Comparison of ENCODE assay signal across 19 mouse cellular contexts in genomic region chr2:158181932-158182331, GRCm38 (mm10). TPM values are rescaled to one million over a fixed set of nuclear protein-coding genes. Genes with fewer than 3 reads are reported as not detected.
DNase-seq lines count a peak whose midpoint lies in the region; ATAC-seq lines count a peak whose summit lies in the region.
"Had no signal": no experiment of that assay in that cellular context is flagged by ENCODE, and none has a peak within 500 bp of the region (broad histone marks: within the 10 kb centered on the region; RNA-seq: fewer than 3 reads in every experiment).

No protein-coding gene starts in this region.

- no peak for DNase-seq in forebrain, embryonic 10.5 days (ENCODE audit: extremely low spot score, low spot score)
- DNase-seq in brain, adult 2 months (ENCODE audit: low read depth, low spot score): peak; percentile 57
- no peak for DNase-seq in hindbrain, embryonic 14.5 days (ENCODE audit: low spot score)
- DNase-seq in c-Kit-positive CD71-positive TER-119-positive erythroid progenitor cells, embryonic 14.5 days (ENCODE audit: low spot score): no peak
- DNase-seq in ovary, postnatal 10 days (ENCODE audit: low spot score): no peak
- DNase-seq: adrenal gland, adult 8-10 months; cerebellum, adult 8-10 months; kidney, adult 2 months; kidney, postnatal 14 days; right cerebral cortex, adult 18-20 months; thymus, postnatal 14 days had no signal

- H3K9ac ChIP-seq in forebrain, embryonic 13.5 days: no peak overlapping the region
- peak overlapping the region; percentile 25; the same call in 1 of the 2 replicates for H3K9ac ChIP-seq in hindbrain, embryonic 14.5 days
- H3K9ac ChIP-seq in neural tube, embryonic 14.5 days (replicated peaks; ENCODE audit: low read depth, low read length): no peak overlapping the region; the same call in 1 of the 2 replicates
- H3K9ac ChIP-seq: heart, embryonic 15.5 days; limb, embryonic 13.5 days; liver, embryonic 14.5 days had no signal

- peak overlapping the region; percentile 6; the same call in 1 of the 2 replicates for H3K4me2 ChIP-seq in forebrain, embryonic 13.5 days
- no peak overlapping the region for H3K4me2 ChIP-seq in hindbrain, embryonic 14.5 days (replicated peaks)
- H3K4me2 ChIP-seq in neural tube, embryonic 14.5 days (ENCODE audit: low read depth, low read length): no peak overlapping the region
- H3K4me2 ChIP-seq: heart, embryonic 15.5 days; limb, embryonic 13.5 days had no signal

- peak; percentile 34; the same call in 1 of the 2 replicates for ATAC-seq in forebrain, embryonic 13.5 days
- peak; percentile 41; the same call in 1 of the 2 replicates for ATAC-seq in hindbrain, embryonic 14.5 days (ENCODE audit: low FRiP score)
- ATAC-seq in neural tube, embryonic 14.5 days (ENCODE audit: low read depth): no peak; the same call in 1 of the 2 replicates
- ATAC-seq in monocyte, adult 5-6 weeks (replicated peaks; ENCODE audit: insufficient number of reproducible peaks, low FRiP score, low TSS enrichment, poor library complexity, severe bottlenecking): no peak

- no peak overlapping the region for H3K4me3 ChIP-seq in forebrain, embryonic 13.5 days
- H3K4me3 ChIP-seq in forebrain, embryonic 10.5 days: no peak overlapping the region
- no peak overlapping the region for H3K4me3 ChIP-seq in hindbrain, embryonic 14.5 days (replicated peaks; ENCODE audit: low read length)
- no peak overlapping the region for H3K4me3 ChIP-seq in neural tube, embryonic 14.5 days (ENCODE audit: low read depth, low read length)
- H3K4me3 ChIP-seq: gastrocnemius, adult 2 months; heart, embryonic 15.5 days; limb, embryonic 13.5 days had no signal

- H3K4me1 ChIP-seq in forebrain, embryonic 13.5 days: peaks cover 58% of the 10 kb centered on the region
- H3K4me1 ChIP-seq in forebrain, embryonic 10.5 days: peaks cover 35% of the 10 kb centered on the region
- peaks cover 41% of the 10 kb centered on the region for H3K4me1 ChIP-seq in hindbrain, embryonic 14.5 days (replicated peaks; ENCODE audit: control insufficient read depth, insufficient read depth, low read length)
- peaks cover 23% of the 10 kb centered on the region for H3K4me1 ChIP-seq in neural tube, embryonic 14.5 days (ENCODE audit: control insufficient read depth, insufficient read depth, low read length)

- no peaks in the 10 kb centered on the region for H3K36me3 ChIP-seq in forebrain, embryonic 13.5 days (ENCODE audit: poor library complexity, severe bottlenecking)
- no peaks in the 10 kb centered on the region for H3K36me3 ChIP-seq in forebrain, embryonic 10.5 days (replicated peaks)
- H3K36me3 ChIP-seq in hindbrain, embryonic 14.5 days (replicated peaks; ENCODE audit: control insufficient read depth, insufficient read depth): no peaks in the 10 kb centered on the region
- H3K36me3 ChIP-seq in neural tube, embryonic 14.5 days (ENCODE audit: control insufficient read depth, insufficient read depth, low read length): no peaks in the 10 kb centered on the region
- H3K36me3 ChIP-seq: heart, embryonic 15.5 days; limb, embryonic 13.5 days had no signal

- H3K9me3 ChIP-seq in forebrain, embryonic 13.5 days (replicated peaks): no peaks in the 10 kb centered on the region
- no peaks in the 10 kb centered on the region for H3K9me3 ChIP-seq in forebrain, embryonic 10.5 days
- H3K9me3 ChIP-seq in hindbrain, embryonic 14.5 days (ENCODE audit: control insufficient read depth, low read length): no peaks in the 10 kb centered on the region
- no peaks in the 10 kb centered on the region for H3K9me3 ChIP-seq in neural tube, embryonic 14.5 days (ENCODE audit: control insufficient read depth, low read length)
- H3K9me3 ChIP-seq: heart, embryonic 15.5 days; limb, embryonic 13.5 days had no signal

- H3K27me3 ChIP-seq in forebrain, embryonic 13.5 days: no peaks in the 10 kb centered on the region
- H3K27me3 ChIP-seq in forebrain, embryonic 10.5 days (ENCODE audit: poor library complexity, severe bottlenecking): peaks cover 20% of the 10 kb centered on the region
- H3K27me3 ChIP-seq in hindbrain, embryonic 14.5 days (ENCODE audit: control insufficient read depth, insufficient read depth, low read length): no peaks in the 10 kb centered on the region
- no peaks in the 10 kb centered on the region for H3K27me3 ChIP-seq in neural tube, embryonic 14.5 days (ENCODE audit: control insufficient read depth, insufficient read depth, low read length)
- H3K27me3 ChIP-seq: heart, embryonic 15.5 days; limb, embryonic 13.5 days had no signal

- WGBS in forebrain, embryonic 13.5 days: 44% methylated on average over 6 of the region's 6 CpGs
- 73% methylated on average over 6 of the region's 6 CpGs for WGBS in forebrain, embryonic 10.5 days
- 22% methylated on average over 6 of the region's 6 CpGs for WGBS in hindbrain, embryonic 14.5 days
- 22% methylated on average over 6 of the region's 6 CpGs for WGBS in neural tube, embryonic 14.5 days

- H3K27ac ChIP-seq in forebrain, embryonic 13.5 days: peak overlapping the region; percentile 74
- H3K27ac ChIP-seq in forebrain, embryonic 10.5 days: no peak overlapping the region
- peak overlapping the region; percentile 91 for H3K27ac ChIP-seq in hindbrain, embryonic 14.5 days
- H3K27ac ChIP-seq in neural tube, embryonic 14.5 days (ENCODE audit: low read depth, low read length): peak overlapping the region; percentile 71; the same call in 1 of the 2 replicates
- H3K27ac ChIP-seq: gastrocnemius, adult 2 months; heart, embryonic 15.5 days; limb, embryonic 13.5 days; liver, embryonic 14.5 days had no signal

RNA-seq across cellular contexts. Expression of gene Tgm2, which starts 35.7 kb away (rescaled TPM):
- polyA plus RNA-seq in forebrain, embryonic 13.5 days (2015; fragmentation: Nextera tagmentation; extraction: Ambion mirVana): 3.9 and 4.7 TPM in 2 replicates
- polyA plus RNA-seq in forebrain, embryonic 10.5 days (2016; fragmentation: Nextera tagmentation; extraction: Ambion mirVana): 6.3 and 7.2 TPM in 2 replicates
- polyA plus RNA-seq in hindbrain, embryonic 14.5 days (2014; fragmentation: Nextera tagmentation; extraction: Ambion mirVana): 5.5 and 6.1 TPM in 2 replicates
- 1.7 and 7.0 TPM in 2 replicates for polyA plus RNA-seq in neural tube, embryonic 14.5 days (2014; fragmentation: Nextera tagmentation; extraction: Ambion mirVana)
- 131 to 275 TPM (median 210 TPM) in 3 replicates for total RNA-seq in monocyte, adult 5-6 weeks (2017)

RNA-seq across cellular contexts. Expression of gene D630003M21Rik, which starts 47.1 kb away (rescaled TPM):
- polyA plus RNA-seq in forebrain, embryonic 13.5 days (2015; fragmentation: Nextera tagmentation; extraction: Ambion mirVana): 2.3 and 2.7 TPM in 2 replicates
- polyA plus RNA-seq in forebrain, embryonic 10.5 days (2016; fragmentation: Nextera tagmentation; extraction: Ambion mirVana): 2.3 and 3.1 TPM in 2 replicates
- polyA plus RNA-seq in hindbrain, embryonic 14.5 days (2014; fragmentation: Nextera tagmentation; extraction: Ambion mirVana): 1.6 and 1.7 TPM in 2 replicates
- polyA plus RNA-seq in neural tube, embryonic 14.5 days (2014; fragmentation: Nextera tagmentation; extraction: Ambion mirVana): 0.94 and 1.8 TPM in 2 replicates
- total RNA-seq in monocyte, adult 5-6 weeks (2017): not detected in 3 replicates
- total RNA-seq: granulocyte monocyte progenitor cell, adult 5-6 weeks had no signal

Comparison
In these comparisons a context has a peak if more than half of its experiments do, and no peak if none do; other contexts are left out.
1. ATAC-seq: peak in forebrain, embryonic 13.5 days (single experiment) and hindbrain, embryonic 14.5 days (single experiment); none in neural tube, embryonic 14.5 days (single experiment) and monocyte, adult 5-6 weeks (single experiment).